Mouse (Mus musculus): ENCODE results near the gene Zfp235. TPM values are rescaled to one million over a fixed set of nuclear protein-coding genes. Genes with fewer than 3 reads are reported as not detected.

Gene Zfp235
- total RNA-seq, 2 experiments from 2014 or later: 20.4 to 20.7 TPM

Other genes starting within 250 kb of the Zfp235 start
- not detected for gene Vmn1r178, start 242.2 kb upstream of the Zfp235 start, total RNA-seq (2021)
- not detected for gene Vmn1r179, start 207.2 kb upstream of the Zfp235 start, total RNA-seq (2021)
- gene Vmn1r180, start 183.5 kb upstream of the Zfp235 start, total RNA-seq (2021): not detected
- gene Vmn1r181, start 159.6 kb upstream of the Zfp235 start, total RNA-seq (2021): not detected
- gene V1rd19, start 132.5 kb upstream of the Zfp235 start, total RNA-seq (2021): not detected
- gene Vmn1r183, start 80.9 kb upstream of the Zfp235 start, total RNA-seq (2021): not detected
- 10 to 100 TPM; 32.1 to 33.3 TPM for gene Zfp180, start 52.2 kb upstream of the Zfp235 start, total RNA-seq (2021)
- 1 to 10 TPM; 6.6 to 8.1 TPM for gene Zfp112, start 21.9 kb upstream of the Zfp235 start, total RNA-seq (2021)
- 1 to 10 TPM; 5.2 to 6.2 TPM for gene Zfp114, start 40.9 kb downstream of the Zfp235 start, total RNA-seq (2021)
- 10 to 100 TPM; 10.1 to 12.0 TPM for gene Zfp111, start 77.3 kb downstream of the Zfp235 start, total RNA-seq (2021)
- 1 to 10 TPM; 6.1 to 6.3 TPM for gene Zfp109, start 103.4 kb downstream of the Zfp235 start, total RNA-seq (2021)
- gene Zfp108, start 120.6 kb downstream of the Zfp235 start, total RNA-seq (2021): 1 to 10 TPM; 6.4 to 7.3 TPM
- 1 to 10 TPM; 8.3 TPM for gene Zfp93, start 136.3 kb downstream of the Zfp235 start, total RNA-seq (2021)
- gene Zfp61, start 167.1 kb downstream of the Zfp235 start, total RNA-seq (2021): 10 to 100 TPM; 26.4 to 28.8 TPM
- 10 to 100 TPM; 12.3 to 13.4 TPM for gene Zfp94, start 182.5 kb downstream of the Zfp235 start, total RNA-seq (2021)
- under 1 TPM in 1 of 2 experiments, not detected in 1; 0.46 TPM for gene Tescl, start 199.8 kb downstream of the Zfp235 start, total RNA-seq (2021)
- not detected for gene Lypd5, start 215.0 kb downstream of the Zfp235 start, total RNA-seq (2021)
- gene Kcnn4, start 236.1 kb downstream of the Zfp235 start, total RNA-seq (2021): under 1 TPM; 0.34 to 0.48 TPM

Measured in left cerebral cortex, postnatal 4 days (tissue).